Mouse (Mus musculus) adrenal gland, adult 10 weeks (tissue): ENCODE results near the gene Alb. TPM values are rescaled to one million over a fixed set of nuclear protein-coding genes. Genes with fewer than 3 reads are reported as not detected.

Experiments
- polyA plus RNA-seq: library from polyadenylated mRNA; stranded (reverse); fragments of 350-450 nt; fragmentation: Illumina TruSeq; extraction: RNeasy Lipid Tissue Mini Kit (QIAGEN cat#74804); gene quantifications from one replicate; pipeline ENCODE4 v1.2.3, GENCODE M21; 2014; ENCODE audit warnings: low read depth, low replicate concordance

Gene Alb
- 1.1 TPM for polyA plus RNA-seq

DNA sequence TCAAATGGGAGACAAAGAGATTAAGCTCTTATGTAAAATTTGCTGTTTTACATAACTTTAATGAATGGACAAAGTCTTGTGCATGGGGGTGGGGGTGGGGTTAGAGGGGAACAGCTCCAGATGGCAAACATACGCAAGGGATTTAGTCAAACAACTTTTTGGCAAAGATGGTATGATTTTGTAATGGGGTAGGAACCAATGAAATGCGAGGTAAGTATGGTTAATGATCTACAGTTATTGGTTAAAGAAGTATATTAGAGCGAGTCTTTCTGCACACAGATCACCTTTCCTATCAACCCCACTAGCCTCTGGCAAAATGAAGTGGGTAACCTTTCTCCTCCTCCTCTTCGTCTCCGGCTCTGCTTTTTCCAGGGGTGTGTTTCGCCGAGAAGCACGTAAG is at the start of gene Alb:
Gene Alb, plus strand, starts transcription at position 279 of the 400 bp plus-strand sequence.

DNA sequence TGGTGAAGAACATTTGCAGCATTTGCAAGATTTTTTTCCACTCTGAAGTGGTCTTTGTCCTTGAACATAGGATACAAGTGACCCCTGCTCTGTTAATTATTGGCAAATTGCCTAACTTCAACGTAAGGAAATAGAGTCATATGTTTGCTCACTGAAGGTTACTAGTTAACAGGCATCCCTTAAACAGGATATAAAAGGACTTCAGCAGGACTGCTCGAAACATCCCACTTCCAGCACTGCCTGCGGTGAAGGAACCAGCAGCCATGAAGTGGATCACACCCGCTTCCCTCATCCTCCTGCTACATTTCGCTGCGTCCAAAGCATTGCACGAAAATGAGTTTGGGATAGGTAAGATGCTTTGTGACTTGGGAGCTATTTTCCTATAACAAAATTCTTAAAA is 29.8 kb downstream of the Alb start, which contains the start of gene Afp:
Gene Afp, plus strand, starts transcription at position 220 of the 400 bp plus-strand sequence.

DNA sequence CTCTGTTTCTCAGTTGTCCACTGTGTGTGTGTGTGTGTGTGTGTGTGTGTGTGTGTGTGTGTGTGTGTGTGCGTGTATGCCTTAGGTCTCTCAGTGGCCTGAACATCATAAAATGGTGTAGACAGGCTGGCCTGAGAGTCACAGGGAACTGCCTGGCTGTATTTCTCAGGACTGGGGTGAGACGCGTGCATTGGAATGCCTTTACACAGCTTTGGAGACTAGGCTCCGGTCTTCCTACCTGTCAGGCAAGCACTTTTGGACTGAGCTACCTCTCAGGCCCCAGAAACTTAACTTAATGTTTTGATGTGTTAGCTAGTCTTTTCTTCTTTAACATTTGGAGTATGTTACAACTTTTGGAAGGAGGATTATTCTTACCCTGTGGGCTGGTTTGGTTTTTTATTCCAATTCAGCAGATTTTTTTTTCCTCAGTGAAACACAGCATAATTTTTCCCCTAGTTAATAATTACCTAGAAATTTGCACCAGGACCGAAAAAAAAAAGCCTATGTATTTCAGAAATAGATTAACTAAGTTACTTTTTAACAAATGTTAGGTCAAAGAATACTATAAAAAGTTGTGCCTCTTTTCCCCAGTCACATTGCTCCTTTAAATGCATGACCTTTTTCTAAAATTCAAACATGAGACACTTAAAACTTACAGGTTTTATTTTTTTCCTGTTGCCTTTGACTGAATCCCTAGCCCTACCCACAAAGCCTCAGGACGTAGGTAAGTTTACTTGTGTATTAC is 57.8 kb downstream of the Alb start, which contains the start of gene Afm:
Gene Afm, plus strand, starts transcription at position 577 of the 745 bp plus-strand sequence.

Other genes starting within 250 kb of the Alb start
- gene Cox18, start 236.9 kb upstream of the Alb start, polyA plus RNA-seq, result 69.3 TPM
- gene Ankrd17, start 94.3 kb upstream of the Alb start, polyA plus RNA-seq, result 254 TPM
- 6.2 TPM for gene Gm9958, start 93.7 kb upstream of the Alb start, polyA plus RNA-seq
- not detected for gene Afp, start 29.8 kb downstream of the Alb start, polyA plus RNA-seq
- not detected for gene Afm, start 58.0 kb downstream of the Alb start, polyA plus RNA-seq
- not detected for gene 5830473C10Rik, start 100.2 kb downstream of the Alb start, polyA plus RNA-seq
- gene Rassf6, start 179.8 kb downstream of the Alb start, polyA plus RNA-seq, result 2.9 TPM